Mouse (Mus musculus): Measurements from ENCODE around the gene Atp6v0b.

Gene Atp6v0b

DNA sequence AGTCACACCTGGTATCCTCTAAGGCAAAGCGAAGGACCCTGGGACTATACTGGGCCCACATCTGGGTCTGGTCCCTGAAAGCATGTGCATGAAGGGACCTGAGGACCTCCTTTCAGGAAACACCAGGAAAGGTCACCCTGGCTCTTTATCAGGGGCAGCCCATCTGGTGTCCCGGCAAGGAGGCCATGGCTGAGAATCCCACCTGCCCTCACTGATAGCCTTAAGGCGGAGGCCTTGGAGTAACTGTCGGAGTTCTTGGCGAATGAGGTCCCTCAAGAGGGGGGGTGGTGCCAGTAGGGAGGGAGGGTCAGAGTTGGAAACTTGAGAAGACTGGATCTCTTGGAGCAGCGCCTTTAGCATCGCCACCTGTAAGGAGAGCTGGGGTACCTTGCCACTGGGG lies 15.3 kb downstream of the Atp6v0b start:
- DNase-seq, result no peak

DNA sequence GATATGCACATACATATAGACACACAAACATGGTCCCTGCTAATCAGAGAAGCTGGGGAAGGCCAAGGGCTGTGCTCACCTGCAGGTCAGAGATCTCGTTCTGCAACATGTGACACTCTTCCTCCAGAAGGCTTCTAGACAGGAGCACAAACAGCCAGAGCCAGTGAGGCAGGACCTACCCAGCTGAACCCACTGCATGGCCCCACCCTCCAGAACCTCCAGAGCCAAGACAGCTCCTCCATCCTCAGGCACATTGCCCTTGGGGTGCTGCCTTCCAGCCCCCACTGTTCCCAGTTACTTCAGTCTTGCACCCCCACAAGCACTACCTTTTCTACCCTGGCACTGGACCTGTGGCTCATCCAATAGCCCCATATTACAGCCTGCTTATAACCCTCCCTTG lies 16.7 kb downstream of the Atp6v0b start:
- DNase-seq, result no peak

- no peak for DNase-seq
Observed at GRCm38 (mm10) chr4:117869317-117869716, 17.8 kb downstream of the Atp6v0b start.

GRCm38 (mm10) chr4:117867823-117868222 lies 19.3 kb downstream of the Atp6v0b start:
- peak; percentile 72 to 79 for DNase-seq

DNA sequence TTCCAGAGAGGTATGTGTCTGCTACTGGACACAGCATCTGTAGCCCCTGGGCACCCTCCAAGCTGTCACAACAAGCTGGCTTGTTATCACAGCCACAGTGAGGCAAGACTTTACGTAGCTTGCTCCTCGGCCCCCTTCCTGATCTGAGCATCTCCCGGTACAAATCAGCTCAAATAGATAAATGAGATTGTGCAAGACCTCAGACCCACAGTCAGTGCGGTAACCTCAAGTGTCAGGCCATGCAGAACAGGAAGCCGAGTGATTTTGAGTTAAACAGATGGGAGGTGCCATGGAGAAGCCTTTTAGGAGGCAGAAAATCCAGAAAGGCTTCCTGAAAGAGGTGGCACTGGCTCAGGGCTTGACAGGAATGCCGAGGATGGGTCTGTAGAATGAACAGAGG lies 20.1 kb downstream of the Atp6v0b start:
- no peak for DNase-seq

GRCm38 (mm10) chr4:117866083-117866482 lies 21.1 kb downstream of the Atp6v0b start:
- peak; percentile 50 to 68 for DNase-seq

- peak in 1 of 2 experiments; percentile 39 for DNase-seq
Observed at GRCm38 (mm10) chr4:117862823-117863222, 24.3 kb downstream of the Atp6v0b start.

DNA sequence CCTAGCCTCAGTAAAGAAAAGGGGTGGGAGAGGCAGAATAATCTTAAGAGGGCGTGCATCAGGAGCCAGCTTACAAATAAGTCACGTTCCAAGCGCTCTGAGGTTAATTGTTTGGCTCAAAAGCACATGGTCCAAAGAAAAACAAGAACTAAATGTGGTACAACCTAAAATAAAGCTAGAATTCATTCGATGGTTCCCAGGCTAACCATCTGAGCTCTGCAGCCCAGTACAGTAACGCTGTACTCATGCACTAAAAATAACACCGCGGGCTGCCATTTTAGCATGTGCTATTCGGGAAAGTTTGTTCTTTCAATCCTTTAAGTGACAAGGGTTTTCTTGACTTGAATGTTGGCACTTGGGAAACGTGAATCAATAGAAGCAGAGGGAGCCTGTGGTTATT lies 26.6 kb downstream of the Atp6v0b start:
- DNase-seq, result no peak

DNA sequence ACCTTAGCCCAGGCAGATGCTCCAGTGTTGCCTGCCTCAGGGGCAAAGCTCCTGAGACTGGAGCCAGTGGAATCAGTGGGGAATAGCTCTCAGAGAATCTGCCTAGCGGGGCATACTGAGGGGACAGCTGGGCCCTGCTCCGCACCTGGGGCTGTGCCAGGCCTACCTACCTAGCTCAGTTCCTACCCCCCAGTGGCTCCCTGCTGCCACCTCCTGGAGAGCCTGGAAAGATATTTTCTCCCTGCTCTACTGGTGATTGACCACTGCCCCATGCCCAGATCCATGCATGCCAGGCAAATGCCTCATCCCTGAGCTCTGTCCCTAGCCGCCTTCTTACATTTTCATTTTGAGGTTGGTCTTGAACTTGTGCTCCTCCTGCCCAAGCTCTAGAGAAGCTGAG lies 28.3 kb downstream of the Atp6v0b start:
- DNase-seq, result peak; percentile 67 to 80

DNA sequence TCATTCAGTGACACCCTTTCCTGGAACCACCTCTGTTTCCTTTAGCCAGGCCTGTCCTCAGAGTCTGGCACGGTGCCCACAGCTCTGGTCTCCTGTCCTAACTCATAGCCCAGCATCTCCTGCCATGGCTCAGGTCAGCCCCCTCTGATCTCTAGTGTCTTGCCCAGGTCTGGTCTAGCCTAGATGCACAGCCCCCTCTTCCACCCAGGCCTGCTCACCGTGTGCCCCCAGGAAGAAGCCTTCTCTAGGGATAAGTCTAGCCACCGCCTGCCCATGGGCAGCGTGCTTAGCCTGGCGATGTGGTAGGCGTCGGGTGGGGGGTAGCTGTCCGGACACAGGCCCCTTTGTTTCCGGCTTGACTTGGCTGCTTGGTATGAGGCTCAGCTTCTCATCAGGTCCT lies 32.0 kb downstream of the Atp6v0b start:
- peak; percentile 33 to 59 for DNase-seq

DNA sequence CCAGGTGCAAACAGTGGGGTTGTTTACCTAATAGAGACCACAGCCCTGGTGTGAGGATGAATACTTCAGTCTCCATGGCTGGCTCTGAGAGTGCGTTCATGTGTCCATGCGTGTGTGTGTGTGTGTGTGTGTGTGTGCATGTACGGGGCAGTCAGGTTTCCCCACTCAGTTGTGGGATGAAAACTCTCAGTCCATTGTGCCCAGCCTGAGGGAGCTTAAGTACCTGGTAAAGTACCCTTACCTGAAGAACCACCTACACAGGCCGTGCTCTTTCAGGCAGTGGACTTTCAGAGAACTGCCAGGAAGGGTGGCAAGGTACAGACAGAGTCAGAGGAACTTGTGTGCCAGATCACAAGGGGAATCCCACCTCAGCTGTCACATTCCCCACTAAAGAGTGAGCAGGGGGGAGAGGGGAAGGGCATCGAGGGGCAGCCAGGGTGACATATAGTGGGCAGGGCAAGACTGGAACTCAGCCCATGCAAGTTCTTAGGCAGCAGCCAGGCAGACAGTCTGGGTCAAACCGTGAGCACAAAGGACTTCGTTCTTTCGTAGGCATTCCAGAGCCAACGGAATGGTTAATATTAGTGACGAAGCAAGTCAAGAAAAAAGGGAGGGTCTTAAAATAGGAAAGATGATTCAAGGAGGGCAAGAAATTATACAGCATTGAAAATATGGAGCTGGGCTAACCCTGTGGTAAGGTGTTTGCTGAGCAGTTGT lies 34.8 kb downstream of the Atp6v0b start:
- DNase-seq, result no peak

- no peak for DNase-seq
Observed at GRCm38 (mm10) chr4:117850871-117851270, 36.3 kb downstream of the Atp6v0b start.

GRCm38 (mm10) chr4:117850176-117850575 lies 37.0 kb downstream of the Atp6v0b start:
- DNase-seq, result peak; percentile 58 to 73

GRCm38 (mm10) chr4:117849506-117849905 lies 37.6 kb downstream of the Atp6v0b start:
- no peak for DNase-seq

DNA sequence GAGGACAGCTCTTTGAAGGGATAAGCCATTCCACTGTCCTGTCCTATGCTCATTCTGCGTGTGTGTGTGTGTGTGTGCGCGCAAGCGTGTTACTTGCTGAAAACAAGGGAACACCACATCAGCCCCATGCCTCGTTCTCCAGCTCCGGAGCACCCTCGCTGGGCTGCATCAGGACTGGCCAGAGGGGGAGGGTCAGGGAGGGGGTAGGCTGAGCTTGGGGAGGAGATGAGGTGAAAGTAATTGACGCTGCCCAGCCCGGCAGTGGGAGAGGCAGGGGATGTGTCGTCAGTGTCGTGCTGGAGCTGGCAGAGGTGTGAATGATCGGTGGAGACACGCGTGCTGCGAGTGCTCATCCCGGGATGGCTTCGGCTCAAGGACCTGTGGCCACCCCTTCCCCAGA lies 38.1 kb downstream of the Atp6v0b start:
- no peak for DNase-seq

GRCm38 (mm10) chr4:117847011-117847410 lies 40.1 kb downstream of the Atp6v0b start:
- DNase-seq, result no peak

GRCm38 (mm10) chr4:117846261-117846660 lies 40.9 kb downstream of the Atp6v0b start:
- DNase-seq, result no peak

DNA sequence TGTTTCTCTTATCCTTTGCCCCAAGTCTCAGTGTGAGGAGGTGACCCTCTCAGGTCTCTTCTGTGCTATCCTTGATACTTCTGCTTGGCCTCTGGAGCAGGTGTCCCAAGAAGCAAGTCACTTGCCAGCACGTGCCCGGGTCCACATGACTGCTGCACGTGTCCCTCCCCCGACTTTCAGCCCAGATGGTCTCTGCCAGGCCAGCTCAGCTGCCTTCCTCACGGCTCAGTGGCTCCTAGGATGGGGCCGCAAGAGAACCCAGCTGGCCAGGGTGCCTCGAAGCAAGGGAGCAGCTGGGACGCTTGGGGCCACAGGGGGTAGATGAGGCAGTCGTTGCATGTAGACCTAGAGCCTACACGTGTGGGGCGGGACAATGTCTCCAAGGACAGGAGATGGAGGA lies 41.8 kb downstream of the Atp6v0b start:
- no peak for DNase-seq

- DNase-seq, result no peak
Observed at GRCm38 (mm10) chr4:117844467-117844866, 42.7 kb downstream of the Atp6v0b start.

- DNase-seq, result no peak
Observed at GRCm38 (mm10) chr4:117843101-117843500, 44.0 kb downstream of the Atp6v0b start.

DNA sequence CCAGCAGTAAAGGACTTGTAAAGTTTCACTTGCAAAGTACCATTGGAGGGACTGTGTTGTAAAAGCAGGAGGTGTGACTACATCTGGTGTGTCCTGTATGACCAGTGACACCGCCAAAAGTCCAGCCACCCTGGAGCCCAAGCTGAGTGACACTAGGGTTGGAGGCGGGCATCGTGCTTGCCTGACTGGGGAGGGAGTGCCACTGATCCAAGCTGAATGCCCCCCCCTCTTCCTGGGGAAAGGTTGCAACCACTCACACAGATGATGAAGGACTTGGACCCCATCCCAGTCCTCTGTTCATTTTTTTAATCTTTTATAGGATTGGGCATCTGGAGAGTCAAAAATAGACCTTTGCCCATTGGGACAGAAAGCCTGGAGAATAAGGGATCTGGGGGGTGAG lies 45.6 kb downstream of the Atp6v0b start:
- DNase-seq, result peak in 1 of 2 experiments; percentile 2

DNA sequence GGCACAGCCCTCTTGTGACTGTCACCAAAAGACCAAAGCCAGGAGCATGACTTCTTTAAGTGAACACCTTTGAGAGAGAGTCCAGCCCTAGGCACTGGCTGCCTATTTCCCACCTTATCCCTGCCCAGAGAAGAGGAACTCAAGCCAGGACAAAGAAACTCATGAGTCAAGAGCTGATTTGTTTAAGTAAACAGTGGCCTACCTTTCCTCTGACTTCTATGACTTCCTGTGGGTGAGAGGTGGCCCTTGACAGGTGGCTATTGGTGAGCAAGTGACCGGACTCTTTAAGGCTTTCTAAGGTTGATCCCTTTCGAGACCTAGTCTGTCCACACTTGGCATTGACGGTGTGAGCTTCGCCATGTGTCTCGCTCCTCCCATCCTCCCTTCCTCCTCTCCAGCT lies 46.3 kb downstream of the Atp6v0b start:
- no peak for DNase-seq

GRCm38 (mm10) chr4:117839366-117839765 lies 47.8 kb downstream of the Atp6v0b start:
- no peak for DNase-seq

DNA sequence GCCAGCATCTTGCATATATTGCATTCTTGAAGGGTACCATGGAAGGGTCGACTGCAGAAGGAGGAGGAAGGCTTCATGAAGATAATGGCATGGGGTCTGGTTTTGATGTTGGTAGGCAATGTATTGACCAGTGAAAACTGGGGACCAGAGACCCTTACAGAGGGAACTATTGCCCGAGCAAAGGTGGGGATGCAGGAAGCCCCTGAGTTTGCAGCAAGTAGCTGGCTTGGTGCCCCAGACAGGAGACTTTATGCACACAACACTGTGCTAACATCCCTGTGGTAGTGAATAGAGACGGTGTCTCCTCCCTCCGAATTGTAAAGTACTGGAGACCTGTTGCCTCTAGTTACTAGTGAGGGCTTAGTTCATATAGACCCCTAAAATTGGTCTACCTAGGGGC lies 49.9 kb downstream of the Atp6v0b start:
- no peak for DNase-seq

GRCm38 (mm10) chr4:117836204-117836767 lies 50.8 kb downstream of the Atp6v0b start:
- peak; percentile 94 to 95 for DNase-seq
